Mouse (Mus musculus) cortical plate, adult 2 months (tissue): ENCODE results near the gene Alpk1. TPM values are rescaled to one million over a fixed set of nuclear protein-coding genes. Genes with fewer than 3 reads are reported as not detected.

Experiments used
- H3K27ac ChIP-seq: fragments of 200-500 bp; 2 replicates; pipeline ENCODE4 v1.5.1; 2012; ENCODE audit warnings: low read length, control low read depth, inconsistent platforms; ENCODE audit not compliant: insufficient read depth
- H3K4me1 ChIP-seq: fragments of 200-500 bp; 2 replicates; pipeline ENCODE4 v1.6.1; 2011; ENCODE audit warnings: low read length; ENCODE audit not compliant: control insufficient read depth, insufficient read depth
- H3K4me3 ChIP-seq: fragments of 200-500 bp; 2 replicates; pipeline ENCODE4 v1.5.1; 2011; ENCODE audit warnings: mild to moderate bottlenecking, low read length, control low read depth; ENCODE audit not compliant: insufficient read depth
- CTCF ChIP-seq: fragments of 200-500 bp; IDR thresholded peaks from 2 replicates; pipeline ENCODE4 v1.5.1; 2011; ENCODE audit warnings: mild to moderate bottlenecking, control low read depth, low read length; ENCODE audit not compliant: insufficient read depth; ENCODE audit errors: extremely low read depth
- POLR2A ChIP-seq: fragments of 200-500 bp; IDR thresholded peaks from 2 replicates; pipeline ENCODE4 v1.6.1; 2011; ENCODE audit warnings: mild to moderate bottlenecking, low read length, control low read depth; ENCODE audit not compliant: insufficient read depth; ENCODE audit errors: extremely low read depth
- polyA plus RNA-seq: library from polyadenylated mRNA; depleted of rRNA; stranded (reverse); fragments of >200 nt; gene quantifications from 2 replicates; pipeline ENCODE4 v1.2.3, GENCODE M21; 2012; rRNA removed

The Alpk1 gene
- polyA plus RNA-seq, 1 experiment: 4.3 TPM

GRCm38 (mm10) chr3:127625701-127626399 lies 154.5 kb downstream of the Alpk1 start:
- TF ChIP-seq POLR2A (no peak), CTCF (no peak)
- H3K27ac ChIP-seq: no peak overlapping the region
- no peak overlapping the region for H3K4me3 ChIP-seq

GRCm38 (mm10) chr3:127625296-127625695 lies 155.0 kb downstream of the Alpk1 start:
- Histone ChIP-seq H3K4me3 (no peak overlapping the region), H3K27ac (no peak overlapping the region), H3K4me1 (no peaks in the 10 kb centered on the region)
- TF ChIP-seq CTCF (peak; percentile 49), POLR2A (no peak)

More at GRCm38 (mm10) chr3:127625701-127626399, 154.5 kb downstream of the Alpk1 start:
- H3K4me1 ChIP-seq: no peaks in the 10 kb centered on the region

Other genes starting within 250 kb of the Alpk1 start
- 13.1 and 13.8 TPM in 2 replicates for gene Larp7, start 227.2 kb downstream of the Alpk1 start, polyA plus RNA-seq
- 6.3 and 6.8 TPM in 2 replicates for gene Zgrf1, start 227.0 kb downstream of the Alpk1 start, polyA plus RNA-seq
- gene Neurog2, start 147.4 kb downstream of the Alpk1 start, polyA plus RNA-seq: 1.4 TPM in 2 replicates
- 7.7 and 9.1 TPM in 2 replicates for gene Tifa, start 9.3 kb upstream of the Alpk1 start, polyA plus RNA-seq
- gene Ap1ar, start 57.0 kb upstream of the Alpk1 start, polyA plus RNA-seq: 61.1 and 65.5 TPM in 2 replicates
- 4.2 and 4.6 TPM in 2 replicates for gene Fam241a, start 115.8 kb upstream of the Alpk1 start, polyA plus RNA-seq